Mouse (Mus musculus): ENCODE measurements at regions not wholly inside any gene's neighbourhood (a gene's known extent, or its start where the extent isn't known, plus 50 kb on each side); places are given as distances from the start of the nearest gene placed in this dataset.

DNA sequence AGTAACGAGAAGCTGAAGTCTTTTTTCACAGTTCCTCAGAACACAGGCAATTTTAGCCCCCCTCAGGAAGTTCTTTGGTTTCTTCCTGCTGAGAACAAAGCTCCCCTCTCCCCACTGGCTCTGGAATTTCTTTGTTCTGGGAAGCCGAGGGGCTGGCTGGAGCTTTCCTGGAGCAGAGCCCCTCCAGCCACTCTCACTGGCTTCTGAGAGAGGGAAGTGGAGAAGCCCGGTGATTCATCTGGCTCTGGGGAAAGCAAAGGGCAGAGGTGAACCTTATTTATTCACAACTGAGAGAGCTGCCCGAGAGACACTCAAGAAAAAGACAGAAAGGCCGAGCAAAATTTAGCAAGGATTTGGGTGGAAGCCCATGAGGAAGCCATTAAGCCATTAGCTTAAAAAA, 63.9 kb downstream of the Ddx3x start:
- H3K27ac ChIP-seq (ENCODE audit: low read length), result peak overlapping the region; percentile 86
- H3K9ac ChIP-seq (replicated peaks; ENCODE audit: low read depth, low read length), result no peak overlapping the region
- ATAC-seq (ENCODE audit: insufficient number of reproducible peaks, insufficient read depth, low FRiP score, low read depth), result peak; percentile 28; the same call in 1 of the 2 replicates
- no peak overlapping the region for H3K4me2 ChIP-seq (replicated peaks; ENCODE audit: low read depth, low read length)
- no peaks in the 10 kb centered on the region for H3K9me3 ChIP-seq (ENCODE audit: control insufficient read depth, low read depth, low read length)
- no peaks in the 10 kb centered on the region for H3K36me3 ChIP-seq (ENCODE audit: control insufficient read depth, insufficient read depth, low read length)
- H3K27me3 ChIP-seq (ENCODE audit: control insufficient read depth, insufficient read depth, low read length), result no peaks in the 10 kb centered on the region
- 5% methylated on average over 5 of the region's 5 CpGs for WGBS
- no peaks in the 10 kb centered on the region for H3K4me1 ChIP-seq (ENCODE audit: control insufficient read depth, insufficient read depth, low read length)
- no peak overlapping the region for H3K4me3 ChIP-seq (ENCODE audit: low read depth, low read length)

GRCm38 (mm10) chrX:13345126-13345525, 64.4 kb downstream of the Ddx3x start:
- no peaks in the 10 kb centered on the region for H3K27me3 ChIP-seq (ENCODE audit: control insufficient read depth, insufficient read depth, low read length)
- H3K27ac ChIP-seq (ENCODE audit: low read length), result peak overlapping the region; percentile 86
- ATAC-seq (ENCODE audit: insufficient number of reproducible peaks, insufficient read depth, low FRiP score, low read depth), result no peak
- H3K4me1 ChIP-seq (ENCODE audit: control insufficient read depth, insufficient read depth, low read length), result no peaks in the 10 kb centered on the region
- H3K4me3 ChIP-seq (ENCODE audit: low read depth, low read length), result no peak overlapping the region
- WGBS, result 12% methylated on average over 5 of the region's 5 CpGs
- H3K9ac ChIP-seq (replicated peaks; ENCODE audit: low read depth, low read length), result no peak overlapping the region
- no peak overlapping the region for H3K4me2 ChIP-seq (replicated peaks; ENCODE audit: low read depth, low read length)
- H3K9me3 ChIP-seq (ENCODE audit: control insufficient read depth, low read depth, low read length), result no peaks in the 10 kb centered on the region
- no peaks in the 10 kb centered on the region for H3K36me3 ChIP-seq (ENCODE audit: control insufficient read depth, insufficient read depth, low read length)

GRCm38 (mm10) chrX:13346011-13346631, 65.4 kb downstream of the Ddx3x start:
- H3K9me3 ChIP-seq (ENCODE audit: control insufficient read depth, low read depth, low read length), result no peaks in the 10 kb centered on the region
- no peaks in the 10 kb centered on the region for H3K36me3 ChIP-seq (ENCODE audit: control insufficient read depth, insufficient read depth, low read length)
- no peak overlapping the region; the same call in 1 of the 2 replicates for H3K9ac ChIP-seq (replicated peaks; ENCODE audit: low read depth, low read length)
- peak overlapping the region; percentile 25 for H3K4me3 ChIP-seq (ENCODE audit: low read depth, low read length)
- WGBS, result 12% methylated on average over 20 of the region's 21 CpGs
- H3K4me1 ChIP-seq (ENCODE audit: control insufficient read depth, insufficient read depth, low read length), result no peaks in the 10 kb centered on the region
- H3K27ac ChIP-seq (ENCODE audit: low read length), result peak overlapping the region; percentile 86
- 0 out of 2 replicates have a peak, but pooled peaks have one; percentile 5 for ATAC-seq (ENCODE audit: insufficient number of reproducible peaks, insufficient read depth, low FRiP score, low read depth)
- peak overlapping the region; percentile 36 for H3K4me2 ChIP-seq (replicated peaks; ENCODE audit: low read depth, low read length)
- H3K27me3 ChIP-seq (ENCODE audit: control insufficient read depth, insufficient read depth, low read length), result no peaks in the 10 kb centered on the region

DNA sequence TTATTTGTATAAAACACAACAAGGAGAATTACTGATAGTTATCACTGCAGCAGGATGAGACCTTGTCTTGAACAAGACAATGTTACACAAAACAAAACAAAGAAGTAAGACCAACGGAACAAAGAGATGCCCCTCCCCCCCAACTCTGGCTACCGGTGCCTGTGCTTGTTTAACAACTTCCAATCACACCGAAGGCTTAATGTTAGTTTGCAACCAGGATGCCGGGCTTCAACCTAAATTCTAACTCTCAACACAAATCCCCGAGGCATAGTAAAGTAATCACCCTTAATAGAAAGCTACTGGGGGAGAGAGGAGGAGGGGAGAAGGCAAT, 65.9 kb downstream of the Ddx3x start:
- Histone ChIP-seq H3K27ac (ENCODE audit: low read length) (peak overlapping the region; percentile 86), H3K4me3 (ENCODE audit: low read depth, low read length) (peak overlapping the region; percentile 25), H3K36me3 (ENCODE audit: control insufficient read depth, insufficient read depth, low read length) (no peaks in the 10 kb centered on the region), H3K9me3 (ENCODE audit: control insufficient read depth, low read depth, low read length) (no peaks in the 10 kb centered on the region), H3K27me3 (ENCODE audit: control insufficient read depth, insufficient read depth, low read length) (no peaks in the 10 kb centered on the region), H3K4me1 (ENCODE audit: control insufficient read depth, insufficient read depth, low read length) (no peaks in the 10 kb centered on the region), H3K4me2 (replicated peaks; ENCODE audit: low read depth, low read length) (peak overlapping the region; percentile 36), H3K9ac (replicated peaks; ENCODE audit: low read depth, low read length) (no peak overlapping the region)
- WGBS, result 12% methylated on average over 5 of the region's 5 CpGs
- ATAC-seq (ENCODE audit: insufficient number of reproducible peaks, insufficient read depth, low FRiP score, low read depth), result no peak

DNA sequence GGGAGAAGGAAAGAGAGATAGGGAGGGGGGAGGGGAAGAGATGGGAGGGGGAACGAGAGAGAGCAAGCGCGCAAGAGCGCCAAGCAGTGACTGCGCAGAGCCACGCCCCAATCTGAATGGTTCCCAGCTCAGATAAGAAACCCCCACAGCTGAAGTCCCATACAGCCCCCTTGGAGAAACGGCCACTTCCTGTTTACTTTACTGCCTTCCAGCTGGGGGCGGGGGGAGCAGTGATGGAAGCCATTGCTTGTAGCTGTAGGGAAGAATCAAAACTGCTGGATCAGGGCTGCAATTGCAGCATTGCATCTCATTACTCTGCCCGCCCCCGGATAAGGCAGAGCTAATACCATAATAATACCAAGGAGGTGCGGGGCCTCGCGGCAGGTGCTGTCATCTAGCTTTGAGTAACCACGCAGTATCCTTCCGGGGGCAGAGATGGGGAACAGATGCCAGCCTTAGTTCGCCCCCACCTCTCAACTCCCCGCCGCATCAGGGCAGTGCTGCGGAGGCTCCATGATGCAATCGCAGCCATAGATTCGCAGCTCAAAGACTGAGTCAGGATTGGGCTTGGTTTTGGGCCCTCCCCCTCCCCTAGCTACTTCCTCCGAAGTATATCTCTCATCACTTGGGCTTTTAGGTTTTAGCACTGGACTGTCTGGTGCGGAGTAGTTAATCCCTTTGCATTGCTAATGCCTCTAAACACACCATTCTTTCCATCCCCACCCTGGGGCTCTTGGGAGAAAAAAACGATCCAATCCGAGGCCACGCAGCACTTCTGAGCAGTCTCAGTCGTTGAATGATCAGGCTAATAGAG, 66.5 kb downstream of the Ddx3x start:
- peak; percentile 86 for ATAC-seq (ENCODE audit: insufficient number of reproducible peaks, insufficient read depth, low FRiP score, low read depth)
- Histone ChIP-seq H3K9me3 (ENCODE audit: control insufficient read depth, low read depth, low read length) (no peaks in the 10 kb centered on the region), H3K27me3 (ENCODE audit: control insufficient read depth, insufficient read depth, low read length) (no peaks in the 10 kb centered on the region), H3K4me1 (ENCODE audit: control insufficient read depth, insufficient read depth, low read length) (no peaks in the 10 kb centered on the region), H3K9ac (replicated peaks; ENCODE audit: low read depth, low read length) (no peak overlapping the region), H3K4me3 (ENCODE audit: low read depth, low read length) (peak overlapping the region; percentile 25), H3K36me3 (ENCODE audit: control insufficient read depth, insufficient read depth, low read length) (no peaks in the 10 kb centered on the region), H3K4me2 (replicated peaks; ENCODE audit: low read depth, low read length) (peak overlapping the region; percentile 36), H3K27ac (ENCODE audit: low read length) (peak overlapping the region; percentile 86)
- WGBS, result 6% methylated on average over 27 of the region's 27 CpGs

DNA sequence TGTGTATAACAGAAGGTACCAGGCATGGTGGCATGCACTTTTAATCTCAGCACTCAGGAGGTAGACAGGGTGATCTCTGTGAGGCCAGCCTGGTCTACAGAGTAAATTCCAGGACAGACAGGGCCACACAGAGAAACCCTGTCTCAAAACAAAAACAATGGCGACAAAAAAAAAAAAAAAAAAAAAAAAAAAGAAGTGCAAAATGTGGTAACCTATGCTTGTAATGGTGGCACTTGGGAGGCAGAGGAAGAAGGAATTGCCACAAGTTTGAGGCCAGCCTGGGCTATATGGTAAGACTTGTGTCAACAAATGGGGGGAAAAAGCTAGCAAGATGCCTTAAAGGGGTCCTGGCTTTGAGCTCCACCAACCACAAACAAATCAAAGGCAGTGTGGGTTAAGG, 67.6 kb downstream of the Ddx3x start:
- no peaks in the 10 kb centered on the region for H3K27me3 ChIP-seq (ENCODE audit: control insufficient read depth, insufficient read depth, low read length)
- H3K9ac ChIP-seq (replicated peaks; ENCODE audit: low read depth, low read length), result no peak overlapping the region
- no peak overlapping the region for H3K4me3 ChIP-seq (ENCODE audit: low read depth, low read length)
- ATAC-seq (ENCODE audit: insufficient number of reproducible peaks, insufficient read depth, low FRiP score, low read depth), result no peak
- H3K27ac ChIP-seq (ENCODE audit: low read length), result no peak overlapping the region
- no peak overlapping the region for H3K4me2 ChIP-seq (replicated peaks; ENCODE audit: low read depth, low read length)
- no peaks in the 10 kb centered on the region for H3K36me3 ChIP-seq (ENCODE audit: control insufficient read depth, insufficient read depth, low read length)
- 75% methylated on average over 1 of the region's 1 CpGs for WGBS
- no peaks in the 10 kb centered on the region for H3K4me1 ChIP-seq (ENCODE audit: control insufficient read depth, insufficient read depth, low read length)
- H3K9me3 ChIP-seq (ENCODE audit: control insufficient read depth, low read depth, low read length), result no peaks in the 10 kb centered on the region

- 79% methylated on average over 3 of the region's 3 CpGs for WGBS
- H3K9ac ChIP-seq (replicated peaks; ENCODE audit: low read depth, low read length), result no peak overlapping the region
- ATAC-seq (ENCODE audit: insufficient number of reproducible peaks, insufficient read depth, low FRiP score, low read depth), result no peak
Measured at GRCm38 (mm10) chrX:13350461-13350860, 69.7 kb downstream of the Ddx3x start.

GRCm38 (mm10) chrX:13357149-13357783, 76.5 kb downstream of the Ddx3x start:
- Histone ChIP-seq H3K36me3 (ENCODE audit: control insufficient read depth, insufficient read depth, low read length) (no peaks in the 10 kb centered on the region), H3K4me3 (ENCODE audit: low read depth, low read length) (no peak overlapping the region), H3K27me3 (ENCODE audit: control insufficient read depth, insufficient read depth, low read length) (no peaks in the 10 kb centered on the region), H3K27ac (ENCODE audit: low read length) (no peak overlapping the region), H3K4me2 (replicated peaks; ENCODE audit: low read depth, low read length) (no peak overlapping the region), H3K9me3 (ENCODE audit: control insufficient read depth, low read depth, low read length) (no peaks in the 10 kb centered on the region), H3K4me1 (ENCODE audit: control insufficient read depth, insufficient read depth, low read length) (no peaks in the 10 kb centered on the region), H3K9ac (replicated peaks; ENCODE audit: low read depth, low read length) (no peak overlapping the region)
- WGBS, result 61% methylated on average over 5 of the region's 5 CpGs
- no peak for ATAC-seq (ENCODE audit: insufficient number of reproducible peaks, insufficient read depth, low FRiP score, low read depth)

More at GRCm38 (mm10) chrX:13350461-13350860, 69.7 kb downstream of the Ddx3x start:
- H3K4me2 ChIP-seq (replicated peaks; ENCODE audit: low read depth, low read length), result no peak overlapping the region
- H3K4me3 ChIP-seq (ENCODE audit: low read depth, low read length), result no peak overlapping the region
- no peak overlapping the region for H3K27ac ChIP-seq (ENCODE audit: low read length)
- H3K4me1 ChIP-seq (ENCODE audit: control insufficient read depth, insufficient read depth, low read length), result no peaks in the 10 kb centered on the region
- no peaks in the 10 kb centered on the region for H3K36me3 ChIP-seq (ENCODE audit: control insufficient read depth, insufficient read depth, low read length)
- no peaks in the 10 kb centered on the region for H3K9me3 ChIP-seq (ENCODE audit: control insufficient read depth, low read depth, low read length)
- no peaks in the 10 kb centered on the region for H3K27me3 ChIP-seq (ENCODE audit: control insufficient read depth, insufficient read depth, low read length)

Data from stomach, embryonic 14.5 days (tissue).